Mouse (Mus musculus): ENCODE measurements around the gene Heca.
"Not testable (repeated sequence)": the region's sequence is repeated elsewhere in the genome, so short reads cannot be mapped to it uniquely, and the experiment has no call there.

The Heca gene

DNA sequence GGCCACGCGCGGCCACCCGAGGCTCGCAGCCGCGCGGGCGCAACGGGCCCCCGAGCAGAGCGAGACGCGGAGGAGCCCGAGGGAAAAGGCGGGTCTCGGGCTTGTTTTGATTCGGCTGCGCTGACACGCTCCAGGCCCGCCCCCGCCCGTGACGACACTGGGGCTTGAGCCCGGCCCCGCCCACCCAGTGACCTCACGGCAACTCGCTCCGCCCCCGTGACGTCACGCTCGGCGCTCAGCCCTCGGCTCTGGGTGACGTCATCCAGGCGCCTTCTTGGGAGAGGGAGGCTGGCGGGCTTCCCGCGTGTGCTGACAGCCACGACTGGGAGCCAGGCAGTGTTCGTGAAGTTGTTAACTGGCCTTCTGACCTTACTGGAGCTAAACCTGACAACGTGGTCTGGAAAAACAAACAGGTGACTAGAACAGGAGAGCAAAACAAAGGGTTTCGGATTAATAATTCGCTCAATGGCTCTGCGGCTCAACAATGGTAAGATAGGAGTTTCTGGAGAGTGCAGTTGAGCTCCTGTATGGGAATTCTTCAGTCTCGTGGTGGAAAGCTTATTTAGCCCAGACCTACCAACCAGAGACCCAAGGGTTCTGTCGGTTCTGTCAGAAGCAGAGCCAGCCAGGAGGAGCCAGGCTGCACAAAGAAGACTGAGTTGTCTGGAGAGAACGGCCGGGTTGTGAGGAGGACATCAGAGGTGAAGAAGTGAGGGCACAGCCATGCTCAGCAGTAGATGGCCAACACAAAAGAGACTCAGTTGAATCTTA lies at the start of gene Heca:
TSS of gene Heca (minus strand) at position 108 of the 771 bp plus-strand sequence.
- DNase-seq, result peak; percentile 86

DNA sequence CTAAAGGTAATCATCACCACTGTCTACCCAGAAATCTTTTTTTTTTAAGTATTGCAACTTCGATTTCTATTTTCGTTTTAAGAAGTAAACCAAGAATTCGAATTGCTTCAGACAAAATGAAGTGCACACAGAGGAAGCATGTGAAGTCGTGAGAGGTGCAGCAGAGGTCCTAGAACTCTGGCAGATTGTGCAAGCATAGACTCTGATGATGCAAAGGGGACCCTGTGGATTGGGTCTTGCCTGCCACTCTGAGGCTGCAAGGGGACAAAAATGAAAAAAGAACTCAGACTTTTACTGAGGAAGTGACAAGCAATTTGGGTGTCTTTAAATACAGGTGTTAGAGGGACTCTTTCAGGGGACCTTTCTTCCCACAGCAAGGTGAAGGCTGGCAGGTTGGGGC lies 42.7 kb upstream of the Heca start:
- DNase-seq, result no peak

- DNase-seq, result no peak
These were observed 41.3 kb upstream of the Heca start for GRCm38 (mm10) chr10:17989136-17989535.

DNA sequence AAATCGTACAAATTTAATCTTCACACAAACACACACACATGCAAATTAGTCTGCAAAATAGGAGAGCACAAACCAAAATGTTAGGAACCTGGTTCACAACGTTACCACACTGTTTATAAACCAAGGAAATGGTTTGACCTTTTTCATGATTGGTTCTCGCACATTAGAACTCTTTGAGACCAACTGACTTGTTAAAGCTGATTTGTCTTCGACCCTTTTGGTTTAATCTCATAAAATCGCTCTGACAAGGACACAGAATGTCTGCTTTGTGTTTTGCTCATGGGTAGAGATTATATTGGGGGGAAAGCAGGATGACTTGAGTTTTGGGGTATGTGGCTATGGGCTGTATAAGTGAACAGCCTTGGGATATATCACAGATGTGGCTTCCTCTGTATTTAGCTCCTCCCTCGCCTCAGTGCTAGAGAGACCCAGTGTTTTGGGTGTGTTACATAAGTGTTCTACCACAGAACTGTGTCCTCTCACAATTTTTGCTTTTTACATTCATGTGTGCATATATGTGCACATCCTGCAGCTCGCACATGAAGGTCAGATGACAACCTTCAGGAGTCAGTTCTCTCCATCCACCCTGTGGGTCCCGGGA lies 40.1 kb upstream of the Heca start:
- DNase-seq, result no peak

GRCm38 (mm10) chr10:17983313-17983712 lies 35.4 kb upstream of the Heca start:
- peak; percentile 47 for DNase-seq

GRCm38 (mm10) chr10:17966090-17966489 lies 18.2 kb upstream of the Heca start:
- DNase-seq, result no peak

GRCm38 (mm10) chr10:17950761-17951160 lies 2.9 kb upstream of the Heca start:
- DNase-seq, result no peak

DNA sequence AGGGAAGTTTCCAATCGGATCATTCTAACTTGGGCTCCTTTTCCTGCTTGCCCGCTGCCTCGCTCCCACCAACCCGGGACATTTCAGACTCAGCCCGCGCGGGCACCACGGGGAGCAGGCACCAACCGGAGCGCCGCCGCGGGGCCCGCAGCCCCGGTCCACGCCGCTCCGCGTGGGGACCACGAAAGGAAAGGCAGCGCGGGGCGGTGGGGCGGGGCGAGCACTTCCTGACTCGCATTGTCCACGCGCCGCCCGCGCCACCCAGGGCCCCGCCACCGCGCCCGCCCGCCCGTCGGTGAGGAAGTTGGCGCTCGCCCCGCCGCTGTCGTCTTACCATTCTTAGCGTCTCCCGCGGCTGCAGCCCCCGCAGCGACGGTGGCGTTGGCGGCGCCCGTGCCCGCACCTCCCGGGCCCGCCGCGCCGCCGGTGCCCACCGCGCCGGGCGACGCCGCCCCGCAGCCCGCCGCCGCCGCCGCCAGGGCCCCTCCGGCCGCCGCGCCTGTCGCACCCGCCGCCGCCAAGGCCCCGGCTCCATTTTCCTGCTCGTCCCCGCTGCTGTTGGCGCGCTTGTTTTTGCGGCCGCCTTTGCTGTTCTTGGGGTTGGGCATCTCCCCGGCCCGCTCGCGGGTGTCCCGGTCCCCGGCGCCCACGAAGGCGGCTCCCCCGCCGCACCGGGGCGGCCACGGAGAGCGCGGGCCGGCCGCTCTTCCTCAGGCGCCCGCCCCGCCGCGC lies 526 bp downstream of the Heca start:
- DNase-seq, result peak; percentile 67

DNA sequence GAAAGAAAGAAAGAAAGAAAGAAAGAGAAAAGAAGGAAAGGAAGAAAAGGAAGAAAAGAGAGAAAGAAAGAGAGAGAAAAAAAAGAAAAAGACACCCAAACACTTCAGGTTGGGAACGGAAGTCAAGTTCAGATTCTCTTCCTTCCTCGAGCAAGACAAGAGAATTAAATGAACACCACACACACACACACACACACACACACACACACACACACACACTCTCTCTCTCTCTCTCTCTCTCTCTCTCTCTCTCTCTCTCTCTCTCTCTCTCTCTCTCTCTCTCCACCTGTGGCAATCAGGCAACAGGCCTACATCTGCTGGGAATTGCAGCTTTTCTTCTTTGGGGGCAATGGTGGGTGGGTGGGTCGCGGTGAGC lies 1.1 kb downstream of the Heca start:
- not testable (repeated sequence) for DNase-seq

DNA sequence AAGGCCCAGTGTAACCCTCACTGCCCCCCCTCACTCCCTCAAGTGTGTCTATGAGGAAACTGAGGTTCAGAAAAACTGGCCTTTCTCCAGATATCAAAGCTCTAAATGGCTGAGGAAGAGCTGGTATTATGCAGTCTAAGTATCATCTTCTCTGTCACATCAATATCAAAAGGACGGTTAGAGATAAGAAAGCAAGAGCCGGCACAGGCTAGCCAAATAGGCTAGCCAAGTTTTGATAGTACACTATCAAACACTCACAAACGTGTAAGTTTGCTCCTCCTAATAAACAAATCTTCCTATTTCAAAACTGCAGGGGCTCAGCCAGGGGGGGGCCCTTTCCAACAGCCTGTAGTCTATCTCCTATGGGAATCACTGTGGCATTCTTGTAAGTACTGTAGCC lies 1.8 kb downstream of the Heca start:
- DNase-seq, result no peak

GRCm38 (mm10) chr10:17933622-17934021 lies 14.2 kb downstream of the Heca start:
- no peak for DNase-seq

- no peak for DNase-seq
These were observed 15.7 kb downstream of the Heca start for GRCm38 (mm10) chr10:17932131-17932530.

DNA sequence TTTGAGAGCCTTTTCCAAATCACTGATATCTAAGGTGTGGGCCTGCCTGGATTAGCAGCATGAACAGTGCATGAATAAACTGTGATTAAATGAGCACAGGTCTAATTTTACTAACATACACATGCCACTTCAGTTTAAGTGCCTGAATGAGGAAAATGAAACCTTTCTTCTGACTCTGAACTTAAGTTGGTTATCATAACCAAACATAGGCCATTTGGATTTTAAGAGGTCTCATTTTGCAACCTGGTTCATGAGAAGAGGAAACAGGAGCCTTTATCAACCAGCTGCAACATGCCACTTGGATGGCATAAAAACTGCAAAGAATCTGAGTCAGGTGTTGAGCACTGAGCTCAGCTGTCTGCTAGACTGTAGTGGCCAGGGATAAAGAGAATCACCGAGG lies 16.7 kb downstream of the Heca start:
- DNase-seq, result no peak

- peak; percentile 27 for DNase-seq
These were observed 17.3 kb downstream of the Heca start for GRCm38 (mm10) chr10:17930445-17931083.

DNA sequence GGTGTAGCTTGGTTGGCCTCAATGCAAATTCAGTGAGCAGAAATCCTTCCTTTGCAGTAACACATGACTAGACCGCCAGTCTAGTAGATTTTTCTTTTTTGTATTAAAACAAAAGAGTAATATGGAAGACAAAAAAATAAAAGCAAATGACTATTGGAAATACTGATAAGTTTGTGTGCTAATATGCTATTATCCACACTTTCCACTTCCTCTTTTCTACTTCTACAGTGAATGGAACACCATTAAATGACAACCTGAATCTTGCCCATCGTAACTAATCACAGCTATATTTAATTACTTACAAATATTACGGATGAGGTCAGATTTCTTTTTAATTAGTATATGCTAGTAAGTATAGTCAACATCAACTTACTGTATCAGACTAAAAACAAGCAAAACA lies 22.7 kb downstream of the Heca start:
- DNase-seq, result no peak

DNA sequence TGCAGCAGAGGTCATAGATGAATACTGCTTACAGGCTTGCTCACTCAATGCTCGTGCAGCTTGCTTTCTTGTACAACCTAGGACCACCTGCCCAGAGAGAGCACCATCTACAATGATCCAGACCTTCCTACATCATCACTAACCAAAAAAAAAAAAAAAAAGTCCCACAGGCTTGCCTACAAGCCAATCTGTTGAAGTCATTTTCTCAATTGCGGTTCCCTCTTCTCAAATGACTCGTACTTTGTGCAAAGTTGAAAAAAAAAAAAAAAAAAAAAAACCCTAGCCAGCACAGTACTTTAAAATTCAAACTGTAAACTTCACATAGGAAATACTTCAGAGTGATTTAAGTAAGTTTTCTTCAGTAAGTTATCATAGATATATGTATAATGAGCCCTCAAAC lies 23.7 kb downstream of the Heca start:
- no peak for DNase-seq

DNA sequence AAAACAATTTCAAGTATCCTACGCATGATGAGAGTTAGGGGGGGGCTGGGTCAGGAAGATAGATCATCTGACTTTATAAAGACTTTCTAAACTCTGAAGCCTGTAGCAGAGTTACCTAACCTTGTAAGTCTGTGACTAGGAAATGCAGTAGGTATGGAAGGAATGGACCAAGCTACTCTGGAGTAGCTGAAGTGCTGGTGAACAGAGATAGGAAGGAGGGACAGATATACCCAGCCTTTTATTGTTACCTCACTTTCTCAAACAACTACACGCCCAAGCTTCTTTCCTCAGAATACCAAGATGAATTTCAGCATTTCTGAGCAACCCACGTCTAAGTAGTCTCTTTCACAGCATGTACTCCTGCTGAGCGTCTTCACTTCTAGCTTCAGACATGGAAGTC lies 26.5 kb downstream of the Heca start:
- DNase-seq, result no peak

DNA sequence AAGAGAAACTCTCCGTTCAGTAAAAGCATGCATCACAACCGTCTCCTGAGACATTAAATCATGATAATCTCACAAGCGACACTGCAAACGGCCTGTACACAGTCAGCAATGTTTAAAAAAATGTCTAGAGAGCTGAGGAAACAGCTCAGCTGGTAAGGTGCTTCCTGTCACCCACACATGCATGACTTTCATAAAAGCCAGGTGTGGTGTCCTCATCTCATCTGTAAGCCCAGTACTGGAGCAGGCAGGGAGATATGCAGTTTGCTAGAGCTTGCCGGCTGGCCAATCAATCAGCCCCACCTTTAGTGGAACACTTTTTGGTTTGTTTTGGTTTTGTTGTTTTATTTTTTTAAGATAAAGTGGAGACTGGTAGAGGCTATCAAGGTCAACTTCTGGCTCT lies 27.9 kb downstream of the Heca start:
- no peak for DNase-seq

GRCm38 (mm10) chr10:17919032-17919431 lies 28.8 kb downstream of the Heca start:
- no peak for DNase-seq

- no peak for DNase-seq
These were observed 39.1 kb downstream of the Heca start for GRCm38 (mm10) chr10:17908731-17909130.

DNA sequence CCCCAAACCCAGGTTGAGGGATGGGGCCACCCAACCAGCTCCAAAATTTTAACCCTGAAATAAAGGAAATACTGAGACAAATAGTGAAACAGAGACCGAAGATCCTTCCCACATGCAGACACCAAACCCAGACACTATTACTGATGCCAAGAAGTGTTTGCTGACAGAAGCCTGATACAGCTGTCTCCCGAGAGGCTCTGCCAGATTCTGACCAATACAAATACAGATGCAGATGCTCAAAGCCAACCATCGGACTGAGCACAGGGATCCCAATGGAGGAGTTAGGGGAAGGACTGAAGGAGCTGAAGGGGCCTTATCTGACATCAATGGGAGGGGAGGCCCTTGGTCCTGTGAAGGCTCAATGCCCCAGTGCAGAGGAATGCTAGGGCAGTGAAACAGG lies 41.5 kb downstream of the Heca start:
- DNase-seq, result not testable (repeated sequence)

DNA sequence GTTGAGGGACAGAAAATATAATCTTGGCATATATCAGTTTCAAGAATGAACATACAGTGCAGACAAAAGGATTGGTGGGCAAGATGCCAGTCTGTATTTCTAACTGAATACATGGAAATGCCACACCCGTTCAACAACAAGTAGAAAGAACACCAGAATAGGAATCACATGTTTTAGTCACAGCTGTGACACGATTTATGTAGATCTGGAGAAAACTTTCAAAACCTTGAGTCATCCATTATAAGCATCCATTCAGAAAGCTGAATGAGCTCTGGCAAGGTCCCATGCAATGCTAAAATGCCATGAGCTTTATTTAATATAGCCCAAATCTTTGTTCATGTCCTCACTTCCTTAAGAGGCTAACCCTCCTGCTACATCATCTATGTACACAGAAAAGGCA lies 44.4 kb downstream of the Heca start:
- DNase-seq, result no peak

DNA sequence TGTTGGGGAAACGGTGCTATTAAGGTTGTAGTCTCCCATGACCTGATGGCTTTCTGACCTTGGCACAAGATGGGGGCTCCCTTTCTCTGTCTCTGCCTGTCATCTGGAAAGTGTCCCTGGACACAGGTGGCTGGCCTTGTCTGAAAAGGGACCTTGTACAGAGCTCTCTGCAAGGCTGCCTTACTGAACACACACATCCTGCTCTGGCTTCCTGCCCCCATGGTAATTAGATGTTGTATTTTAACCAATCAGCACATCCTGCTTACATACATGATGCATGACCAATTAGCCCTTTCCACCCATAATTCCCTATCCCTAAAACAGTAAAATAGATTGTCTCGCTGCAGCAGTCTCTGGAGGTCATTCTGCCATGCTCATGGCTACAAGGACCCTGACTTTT lies 67.1 kb downstream of the Heca start:
- no peak for DNase-seq

- DNase-seq, result no peak
These were observed 67.8 kb downstream of the Heca start for GRCm38 (mm10) chr10:17880038-17880437.
